Mouse (Mus musculus) spleen, postnatal 4 days (tissue): ENCODE measurements at regions not wholly inside any gene's neighbourhood (a gene's known extent, or its start where the extent isn't known, plus 50 kb on each side); places are given as distances from the start of the nearest gene placed in this dataset.

Source experiments
- DNase-seq, 2 experiments: peaks; one replicate each; pipeline ENCODE4 v3.0.0; 2022; ENCODE audit warnings: low spot score in 2 of 2

GRCm38 (mm10) chr12:77526581-77526980 is 288.7 kb downstream of the Fut8 start:
- DNase-seq, result peak in 1 of 2 experiments; percentile 7

- DNase-seq, result peak in 1 of 2 experiments; percentile 36
Observed at GRCm38 (mm10) chr12:77527499-77527898, 289.6 kb downstream of the Fut8 start.

GRCm38 (mm10) chr12:77527953-77528865 is 290.3 kb downstream of the Fut8 start:
- DNase-seq, result peak; percentile 10 to 57

- peak; percentile 7 to 55 for DNase-seq
Observed at GRCm38 (mm10) chr12:77528868-77529271, 290.9 kb downstream of the Fut8 start.

GRCm38 (mm10) chr12:77529414-77529813 is 291.5 kb downstream of the Fut8 start:
- peak in 1 of 2 experiments; percentile 37 for DNase-seq

GRCm38 (mm10) chr12:77529955-77530354 is 292.0 kb downstream of the Fut8 start:
- peak; percentile 9 to 51 for DNase-seq

GRCm38 (mm10) chr12:77531294-77531693 is 293.4 kb downstream of the Fut8 start:
- DNase-seq, result peak; percentile 45 to 83

GRCm38 (mm10) chr12:77532547-77532946 is 294.6 kb downstream of the Fut8 start:
- DNase-seq, result peak in 1 of 2 experiments; percentile 63

- peak in 1 of 2 experiments; percentile 58 for DNase-seq
Observed at GRCm38 (mm10) chr12:77533606-77534005, 295.7 kb downstream of the Fut8 start.

GRCm38 (mm10) chr12:77534079-77534478 is 296.2 kb downstream of the Fut8 start:
- peak in 1 of 2 experiments; percentile 60 for DNase-seq

- peak; percentile 12 to 54 for DNase-seq
Observed at GRCm38 (mm10) chr12:77535147-77535546, 297.2 kb downstream of the Fut8 start.

GRCm38 (mm10) chr12:77537139-77537848 is 299.4 kb downstream of the Fut8 start:
- peak; percentile 21 to 64 for DNase-seq

- DNase-seq, result peak; percentile 10 to 57
Observed at GRCm38 (mm10) chr12:77539661-77540431, 301.9 kb downstream of the Fut8 start.

- DNase-seq, result peak; percentile 5 to 50
Observed at GRCm38 (mm10) chr12:77541051-77541765, 303.3 kb downstream of the Fut8 start.

- DNase-seq, result peak; percentile 11 to 55
Observed at GRCm38 (mm10) chr12:77541826-77542225, 303.9 kb downstream of the Fut8 start.

GRCm38 (mm10) chr12:77543651-77544050 is 305.7 kb downstream of the Fut8 start:
- peak; percentile 5 to 52 for DNase-seq

GRCm38 (mm10) chr12:77546165-77546564 is 308.2 kb downstream of the Fut8 start:
- DNase-seq, result peak; percentile 7 to 48

- peak in 1 of 2 experiments; percentile 15 for DNase-seq
Observed at GRCm38 (mm10) chr12:77568286-77568685, 330.4 kb downstream of the Fut8 start.

GRCm38 (mm10) chr12:77570501-77570900 is 332.6 kb downstream of the Fut8 start:
- no peak for DNase-seq

GRCm38 (mm10) chr12:77571071-77571470 is 333.1 kb downstream of the Fut8 start:
- DNase-seq, result no peak

- DNase-seq, result no peak
Observed at GRCm38 (mm10) chr12:77575046-77575445, 337.1 kb downstream of the Fut8 start.
